Mouse (Mus musculus) kidney, adult 2 months (tissue): ENCODE measurements around the gene Trpm3.

Experiments
- CTCF ChIP-seq: fragments of 200-500 bp; conservative IDR thresholded peaks from 2 replicates; pipeline ENCODE4 v1.5.1; 2011; ENCODE audit warnings: low read depth, mild to moderate bottlenecking, control low read depth, low read length, moderate library complexity, mixed read lengths; ENCODE audit not compliant: insufficient read depth, insufficient read length
- POLR2A ChIP-seq: fragments of 200-500 bp; IDR thresholded peaks from one replicate; pipeline ENCODE4 v1.6.1; 2011; ENCODE audit warnings: low read depth, low read length, control low read depth

- no peak for TF ChIP-seq CTCF
- TF ChIP-seq POLR2A: no peak
Measured at GRCm38 (mm10) chr19:22624801-22625513, 486.1 kb downstream of the Trpm3 start.
